Comparison of ENCODE assay signal across 16 mouse cellular contexts in the genomic region with DNA sequence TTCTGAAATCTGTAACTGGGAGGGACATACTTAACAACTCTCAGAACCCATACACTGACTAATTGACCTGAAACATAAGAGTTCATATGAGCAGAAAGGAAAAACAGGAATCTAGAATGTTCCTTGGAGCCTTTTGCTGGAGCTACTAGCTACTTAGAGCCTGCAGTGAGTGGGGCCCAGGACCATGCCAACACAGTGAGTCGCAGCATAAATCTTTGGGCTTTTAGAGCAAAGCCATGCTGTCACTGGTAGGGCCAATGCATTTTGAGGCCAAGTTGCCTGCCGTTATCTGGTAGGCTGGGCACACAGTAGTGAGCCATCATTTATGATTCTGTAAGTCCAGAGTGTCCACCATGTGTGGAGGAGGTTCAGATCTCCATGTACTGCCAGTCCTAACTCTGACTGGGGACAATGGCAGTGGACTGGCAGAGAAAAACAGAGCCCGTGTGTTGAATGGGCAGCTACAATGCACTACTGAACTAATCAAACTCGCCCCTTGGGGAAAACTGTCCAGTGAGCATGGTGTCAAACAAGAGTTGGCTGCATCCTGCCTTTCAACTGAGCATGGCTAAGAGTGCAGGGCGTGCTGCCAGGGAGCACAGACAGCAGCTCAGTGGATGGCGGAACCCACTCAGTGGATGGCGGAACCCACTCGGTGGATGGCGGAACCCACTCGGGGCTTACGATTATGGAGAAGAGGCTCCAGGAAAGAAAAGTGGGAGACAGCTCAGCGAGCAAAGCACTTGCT.
DNase-seq lines count a peak whose midpoint lies in the region; ATAC-seq lines count a peak whose summit lies in the region.
"Had no signal": no experiment of that assay in that cellular context is flagged by ENCODE, and none has a peak within 500 bp of the region (broad histone marks: within the 10 kb centered on the region; RNA-seq: fewer than 3 reads in every experiment).

No protein-coding gene starts in this region.

- H3K27ac ChIP-seq in midbrain, embryonic 11.5 days (ENCODE audit: low read depth, low read length) = no peak overlapping the region
- no peak overlapping the region for H3K27ac ChIP-seq in midbrain, embryonic 10.5 days (replicated peaks)
- H3K27ac ChIP-seq: forebrain, embryonic 13.5 days; hindbrain, embryonic 15.5 days; kidney, embryonic 15.5 days had no signal

- H3K9ac ChIP-seq in midbrain, embryonic 11.5 days (ENCODE audit: low read length) = no peak overlapping the region
- H3K9ac ChIP-seq: forebrain, embryonic 13.5 days; heart, embryonic 12.5 days; hindbrain, embryonic 15.5 days; kidney, embryonic 15.5 days had no signal

- H3K4me3 ChIP-seq in midbrain, embryonic 11.5 days (ENCODE audit: low read depth, low read length) = no peak overlapping the region
- no peak overlapping the region for H3K4me3 ChIP-seq in midbrain, embryonic 10.5 days
- H3K4me3 ChIP-seq: erythroblast, embryonic 14.5 days; forebrain, embryonic 13.5 days; heart, embryonic 12.5 days; hindbrain, embryonic 15.5 days; kidney, embryonic 15.5 days had no signal

- DNase-seq in cerebellum, adult 18-20 months = peak; percentile 19 to 24
- no peak for DNase-seq in cerebellum, adult 9-10 months
- peak; percentile 44 for DNase-seq in midbrain, embryonic 11.5 days (ENCODE audit: low spot score, missing footprints)
- DNase-seq in midbrain, embryonic 10.5 days (ENCODE audit: low spot score) = no peak
- DNase-seq in ZHBTc4 (ENCODE audit: low read depth, low spot score) = peak; percentile 25
- peak; percentile 37 to 50 for DNase-seq in cerebellum, postnatal 36 days
- no peak for DNase-seq in spleen, postnatal 14 days (ENCODE audit: low spot score in 2 of 2)
- DNase-seq: gastrocnemius, postnatal 10 days; heart, adult 11 months had no signal

- H3K27me3 ChIP-seq in midbrain, embryonic 11.5 days (ENCODE audit: control insufficient read depth, insufficient read depth, low read length) = no peaks in the 10 kb centered on the region
- no peaks in the 10 kb centered on the region for H3K27me3 ChIP-seq in midbrain, embryonic 10.5 days (ENCODE audit: low read depth, poor library complexity, severe bottlenecking)
- H3K27me3 ChIP-seq: forebrain, embryonic 13.5 days; heart, embryonic 12.5 days; hindbrain, embryonic 15.5 days; kidney, embryonic 15.5 days had no signal

- no peak overlapping the region for H3K4me2 ChIP-seq in midbrain, embryonic 11.5 days
- H3K4me2 ChIP-seq: forebrain, embryonic 13.5 days; heart, embryonic 12.5 days; hindbrain, embryonic 15.5 days; kidney, embryonic 15.5 days had no signal

- H3K36me3 ChIP-seq in midbrain, embryonic 11.5 days (ENCODE audit: control insufficient read depth, insufficient read depth, low read length) = no peaks in the 10 kb centered on the region
- H3K36me3 ChIP-seq in midbrain, embryonic 10.5 days = peaks cover 10% of the 10 kb centered on the region
- H3K36me3 ChIP-seq: heart, embryonic 12.5 days; hindbrain, embryonic 15.5 days had no signal

- WGBS in midbrain, embryonic 11.5 days = 91% methylated on average over 12 of the region's 12 CpGs
- WGBS in midbrain, embryonic 10.5 days = 91% methylated on average over 12 of the region's 12 CpGs

- H3K4me1 ChIP-seq in midbrain, embryonic 11.5 days (ENCODE audit: control insufficient read depth, insufficient read depth, low read length) = peaks cover 3% of the 10 kb centered on the region; the same call in 1 of the 2 replicates
- H3K4me1 ChIP-seq in midbrain, embryonic 10.5 days = peaks cover 6% of the 10 kb centered on the region; the same call in 1 of the 2 replicates
- H3K4me1 ChIP-seq: forebrain, embryonic 13.5 days; hindbrain, embryonic 15.5 days; kidney, embryonic 15.5 days had no signal

- no peaks in the 10 kb centered on the region for H3K9me3 ChIP-seq in midbrain, embryonic 11.5 days (ENCODE audit: control insufficient read depth, low read length)
- no peaks in the 10 kb centered on the region; the same call in 1 of the 2 replicates for H3K9me3 ChIP-seq in midbrain, embryonic 10.5 days (replicated peaks)
- H3K9me3 ChIP-seq: forebrain, embryonic 13.5 days; heart, embryonic 12.5 days; hindbrain, embryonic 15.5 days; kidney, embryonic 15.5 days had no signal

- no peak for ATAC-seq in midbrain, embryonic 11.5 days (ENCODE audit: low FRiP score)
- ATAC-seq: forebrain, embryonic 13.5 days; intestine, postnatal 0 days; midbrain, embryonic 16.5 days had no signal

Comparison
In these comparisons a context has a peak if more than half of its experiments do, and no peak if none do; other contexts are left out.
1. DNase-seq: peak in cerebellum, adult 18-20 months (2 of 2), midbrain, embryonic 11.5 days (single experiment), ZHBTc4 (single experiment) and cerebellum, postnatal 36 days (2 of 2); none in cerebellum, adult 9-10 months (single experiment), midbrain, embryonic 10.5 days (single experiment) and spleen, postnatal 14 days (0 of 2).